Mouse (Mus musculus) G1E (cell line): Measurements from ENCODE around the gene Ppm1m.

Experiments
- CTCF ChIP-seq: IDR thresholded peaks from 2 replicates; pipeline ENCODE4 v1.5.1; 2012; ENCODE audit warnings: low read depth, low read length, inconsistent platforms, mixed read lengths
- GATA1 ChIP-seq: IDR thresholded peaks from 2 replicates; pipeline ENCODE4 v1.6.1; 2012; ENCODE audit warnings: borderline replicate concordance, low read length, inconsistent platforms, mixed read lengths
- GATA2 ChIP-seq: IDR thresholded peaks from 2 replicates; pipeline ENCODE4 v1.6.1; 2012; ENCODE audit warnings: low read depth, low read length, inconsistent platforms, borderline replicate concordance
- POLR2AphosphoS5 ChIP-seq: IDR thresholded peaks from 2 replicates; pipeline ENCODE4 v1.6.1; 2012; ENCODE audit warnings: low read depth, low read length, inconsistent platforms; ENCODE audit not compliant: insufficient replicate concordance
- TAL1 ChIP-seq: conservative IDR thresholded peaks from 2 replicates; pipeline ENCODE4 v1.6.1; 2012; ENCODE audit warnings: low read depth, low read length, inconsistent platforms, mixed read lengths

DNA sequence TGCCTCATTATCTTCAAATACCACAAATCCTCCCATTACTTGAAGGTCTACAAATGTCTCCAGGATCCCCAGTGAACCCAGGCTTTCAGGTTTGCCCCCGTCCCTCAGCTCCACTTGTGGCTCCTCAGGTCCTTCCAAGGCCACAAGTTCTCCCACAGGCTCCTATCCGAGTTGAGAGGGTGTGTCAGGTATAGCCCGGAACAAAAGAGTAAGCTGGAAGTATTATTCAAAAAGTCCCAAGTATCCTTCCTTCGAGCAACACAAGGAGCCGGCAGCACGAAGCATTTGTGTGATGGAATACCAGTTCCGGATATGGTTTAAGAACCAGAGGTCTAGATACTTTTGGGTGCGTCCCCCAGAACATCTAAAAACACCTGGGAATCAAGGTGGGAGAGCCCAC is 7.5 kb downstream of the Ppm1m start:
- no peak for TF ChIP-seq CTCF
- no peak for TF ChIP-seq GATA1
- TF ChIP-seq POLR2AphosphoS5, result no peak
- TF ChIP-seq TAL1, result no peak
- TF ChIP-seq GATA2, result no peak
